Mouse (Mus musculus) liver, embryonic 14.5 days (tissue): ENCODE results near the gene Kif6.

Source experiments
- CTCF ChIP-seq: IDR thresholded peaks from 2 replicates; pipeline ENCODE4 v1.5.1; 2016; ENCODE audit warnings: antibody characterized with exemption, low read depth, control low read depth
- EP300 ChIP-seq: IDR thresholded peaks from 2 replicates; pipeline ENCODE4 v1.6.1; 2016; ENCODE audit warnings: antibody characterized with exemption, low read depth

DNA sequence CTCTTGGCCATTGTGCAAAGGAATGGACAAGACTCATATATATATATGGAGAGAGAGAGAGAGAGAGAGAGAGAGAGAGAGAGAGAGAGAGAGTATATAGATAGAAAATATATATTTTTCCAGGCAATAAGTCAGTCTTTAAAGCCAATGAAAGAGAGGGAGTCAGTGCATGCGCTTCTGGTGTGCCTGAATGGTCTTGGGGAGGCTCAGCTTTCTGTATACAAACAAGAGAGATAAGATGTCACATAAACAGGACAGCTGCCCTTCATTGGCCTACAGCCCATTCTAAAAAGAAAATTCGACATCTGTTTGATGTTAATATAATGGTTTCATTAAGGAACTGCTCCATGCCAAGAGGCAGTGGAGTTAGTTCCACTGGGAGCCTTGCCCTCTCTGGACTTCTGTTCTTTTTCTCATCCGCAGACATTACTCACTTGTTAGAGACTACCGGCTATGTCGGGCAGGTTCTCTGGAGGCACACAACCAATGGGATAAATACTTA lies 219.2 kb downstream of the Kif6 start:
- TF ChIP-seq CTCF, result no peak
- TF ChIP-seq EP300, result no peak
